Comparison of ENCODE assay signal across 17 mouse cellular contexts in genomic region chr8:111445960-111446660, GRCm38 (mm10). TPM values are rescaled to one million over a fixed set of nuclear protein-coding genes. Genes with fewer than 3 reads are reported as not detected.
DNase-seq lines count a peak whose midpoint lies in the region; ATAC-seq and TF ChIP-seq lines count a peak whose summit lies in the region.
"Had no signal": no experiment of that assay in that cellular context is flagged by ENCODE, and none has a peak within 500 bp of the region (broad histone marks: within the 10 kb centered on the region; RNA-seq: fewer than 3 reads in every experiment).

No protein-coding gene starts in this region.

- no peak for DNase-seq in G1E (ENCODE audit: low spot score)
- no peak for DNase-seq in liver, embryonic 13.5 days
- no peak for DNase-seq in midbrain, embryonic 11.5 days (ENCODE audit: low spot score, missing footprints)
- DNase-seq in left cerebral cortex, adult 8-10 months (ENCODE audit: low spot score in 2 of 2) = no peak
- DNase-seq in urinary bladder, adult 2 months (ENCODE audit: low spot score) = no peak
- DNase-seq in layer of hippocampus, postnatal 36 days = no peak
- DNase-seq: adrenal gland, postnatal 36 days; cerebellum, adult 2 months; gastrocnemius, postnatal 25 days; kidney, adult 11 months; layer of hippocampus, adult 9-11 months; right cerebral cortex, postnatal 25 days had no signal

- H3K36me3 ChIP-seq in E14TG2a.4 (ENCODE audit: insufficient read depth, low read length) (peaks cover 27% of the 10 kb centered on the region), G1E (replicated peaks) (peaks cover 22% of the 10 kb centered on the region)
- peaks cover 15% of the 10 kb centered on the region for H3K36me3 ChIP-seq in heart, embryonic 14.5 days (ENCODE audit: control insufficient read depth, insufficient read depth, low read length)
- peaks cover 7% of the 10 kb centered on the region; the same call in 1 of the 2 replicates for H3K36me3 ChIP-seq in liver, embryonic 13.5 days
- H3K36me3 ChIP-seq in midbrain, embryonic 11.5 days (ENCODE audit: control insufficient read depth, insufficient read depth, low read length) = no peaks in the 10 kb centered on the region

- H3K9me3 ChIP-seq in E14TG2a.4 (ENCODE audit: low read length) = no peaks in the 10 kb centered on the region
- no peaks in the 10 kb centered on the region for H3K9me3 ChIP-seq in G1E (replicated peaks)
- no peaks in the 10 kb centered on the region for H3K9me3 ChIP-seq in heart, embryonic 14.5 days (ENCODE audit: control insufficient read depth, low read length)
- H3K9me3 ChIP-seq in liver, embryonic 13.5 days (replicated peaks) = no peaks in the 10 kb centered on the region
- H3K9me3 ChIP-seq in midbrain, embryonic 11.5 days (ENCODE audit: control insufficient read depth, low read length) = no peaks in the 10 kb centered on the region
- H3K9me3 ChIP-seq: embryonic facial prominence, embryonic 10.5 days; midbrain, embryonic 10.5 days had no signal

- no peak for TF ChIP-seq CTCF in E14TG2a.4 (conservative IDR thresholded peaks at IDR 0.05; ENCODE audit: low read length)
- TF ChIP-seq CTCF in G1E (IDR thresholded peaks at IDR 0.05; ENCODE audit: low read depth, low read length) = no peak

- ATAC-seq in G1E (ENCODE audit: extremely low read depth, insufficient number of reproducible peaks, low FRiP score, poor library complexity, severe bottlenecking) = no peak
- ATAC-seq in heart, embryonic 14.5 days (ENCODE audit: insufficient number of reproducible peaks, insufficient read depth, low FRiP score, low read depth) = peak; percentile 49; the same call in 1 of the 2 replicates
- peak; percentile 35; the same call in 1 of the 2 replicates for ATAC-seq in liver, embryonic 13.5 days (ENCODE audit: low read depth)
- no peak for ATAC-seq in midbrain, embryonic 11.5 days (ENCODE audit: low FRiP score)
- ATAC-seq: Patski had no signal

- H3K27ac ChIP-seq in heart, embryonic 14.5 days (replicated peaks in 1 of 2; ENCODE audit: control insufficient read depth in 1 of 2, insufficient read depth in 1 of 2, low read depth in 2 of 2, low read length in 2 of 2) = peak overlapping the region; percentile 62 to 71
- H3K27ac ChIP-seq in liver, embryonic 13.5 days = 0 out of 2 replicates have a peak overlapping the region, but pooled peaks have one; percentile 25
- no peak overlapping the region for H3K27ac ChIP-seq in midbrain, embryonic 11.5 days (ENCODE audit: low read depth, low read length)
- H3K27ac ChIP-seq: embryonic facial prominence, embryonic 10.5 days; midbrain, embryonic 10.5 days had no signal

- H3K4me3 ChIP-seq in E14TG2a.4 (replicated peaks; ENCODE audit: low read length) = peak overlapping the region; percentile 57
- peak overlapping the region; percentile 54; the same call in 1 of the 2 replicates for H3K4me3 ChIP-seq in G1E (ENCODE audit: low read depth, low read length)
- no peak overlapping the region for H3K4me3 ChIP-seq in heart, embryonic 14.5 days (ENCODE audit: control insufficient read depth in 1 of 2, insufficient read depth in 1 of 2, low read depth in 1 of 2, low read length in 2 of 2)
- H3K4me3 ChIP-seq in liver, embryonic 13.5 days (replicated peaks) = no peak overlapping the region
- H3K4me3 ChIP-seq in midbrain, embryonic 11.5 days (ENCODE audit: low read depth, low read length) = no peak overlapping the region
- H3K4me3 ChIP-seq: embryonic facial prominence, embryonic 10.5 days; midbrain, embryonic 10.5 days had no signal

- H3K9ac ChIP-seq in heart, embryonic 14.5 days (ENCODE audit: low read length) = no peak overlapping the region
- H3K9ac ChIP-seq in liver, embryonic 13.5 days = no peak overlapping the region
- H3K9ac ChIP-seq in midbrain, embryonic 11.5 days (ENCODE audit: low read length) = no peak overlapping the region

- H3K4me1 ChIP-seq in E14TG2a.4 (replicated peaks; ENCODE audit: low read depth, low read length) (peaks cover 10% of the 10 kb centered on the region), G1E (ENCODE audit: insufficient read depth, low read depth, low read length) (peaks cover 19% of the 10 kb centered on the region)
- H3K4me1 ChIP-seq in heart, embryonic 14.5 days (ENCODE audit: control insufficient read depth in 2 of 2, insufficient read depth in 2 of 2, low read length in 2 of 2) = peaks cover 14 to 25% of the 10 kb centered on the region in 2 experiments
- H3K4me1 ChIP-seq in liver, embryonic 13.5 days (replicated peaks) = peaks cover 20% of the 10 kb centered on the region
- no peaks in the 10 kb centered on the region for H3K4me1 ChIP-seq in midbrain, embryonic 11.5 days (ENCODE audit: control insufficient read depth, insufficient read depth, low read length)
- H3K4me1 ChIP-seq: midbrain, embryonic 10.5 days had no signal

- WGBS in heart, embryonic 14.5 days = 25% methylated on average over 4 of the region's 4 CpGs
- WGBS in liver, embryonic 13.5 days (ENCODE audit: insufficient replicate concordance) = 44% methylated on average over 4 of the region's 4 CpGs
- WGBS in midbrain, embryonic 11.5 days = 75% methylated on average over 4 of the region's 4 CpGs

- H3K27me3 ChIP-seq in E14TG2a.4 (ENCODE audit: insufficient read depth, low read length) = no peaks in the 10 kb centered on the region
- peaks cover 7% of the 10 kb centered on the region; the same call in 1 of the 2 replicates for H3K27me3 ChIP-seq in G1E (ENCODE audit: insufficient read depth, low read length)
- no peaks in the 10 kb centered on the region for H3K27me3 ChIP-seq in heart, embryonic 14.5 days (ENCODE audit: control insufficient read depth, insufficient read depth, low read length)
- 0 out of 2 replicates have a peak, but pooled peaks cover 2% of the 10 kb centered on the region for H3K27me3 ChIP-seq in liver, embryonic 13.5 days
- no peaks in the 10 kb centered on the region for H3K27me3 ChIP-seq in midbrain, embryonic 11.5 days (ENCODE audit: control insufficient read depth, insufficient read depth, low read length)
- H3K27me3 ChIP-seq: Patski had no signal

- no peak overlapping the region for H3K4me2 ChIP-seq in heart, embryonic 14.5 days (ENCODE audit: low read length)
- H3K4me2 ChIP-seq in liver, embryonic 13.5 days = peak overlapping the region; percentile 15
- H3K4me2 ChIP-seq in midbrain, embryonic 11.5 days = no peak overlapping the region

RNA-seq across cellular contexts. Expression of gene Fa2h, which starts 52.5 kb away (rescaled TPM):
- not detected in 2 replicates for total RNA-seq in G1E (2014; fragmentation: Nextera tagmentation)
- total RNA-seq in G1E (2017) = 0.06 and 0.11 TPM in 2 replicates
- polyA plus RNA-seq in G1E (2012) = not detected in 2 replicates
- polyA plus RNA-seq in heart, embryonic 14.5 days (2014; fragmentation: Nextera tagmentation; extraction: Ambion mirVana) = not detected in 2 replicates
- not detected in 2 replicates for polyA plus RNA-seq in liver, embryonic 13.5 days (2015; fragmentation: Nextera tagmentation; extraction: Ambion mirVana)
- polyA plus RNA-seq in midbrain, embryonic 11.5 days (2014; fragmentation: Nextera tagmentation; extraction: Ambion mirVana) = not detected in 2 replicates
- 10 to 100 TPM; 23.8 to 26.2 (median 24.8) TPM for total RNA-seq in left cerebral cortex, adult 8-10 months (2022)
- 38.4 and 47.1 TPM in 2 replicates for polyA plus RNA-seq in urinary bladder, adult 2 months (2012; rRNA removed)
- 10 to 100 TPM; 35.2 to 35.9 TPM for total RNA-seq in layer of hippocampus, postnatal 36 days (2021)
- polyA plus RNA-seq: embryonic facial prominence, embryonic 10.5 days had no signal

Comparison
In these comparisons a context has a peak if more than half of its experiments do, and no peak if none do; other contexts are left out.
1. H3K4me3 ChIP-seq: peak in E14TG2a.4 (single experiment) and G1E (single experiment); none in heart, embryonic 14.5 days (0 of 2), liver, embryonic 13.5 days (single experiment) and midbrain, embryonic 11.5 days (single experiment).
2. ATAC-seq: peak in heart, embryonic 14.5 days (single experiment) and liver, embryonic 13.5 days (single experiment); none in G1E (single experiment) and midbrain, embryonic 11.5 days (single experiment).
3. RNA of gene Fa2h, which starts 52.5 kb away (polyA plus RNA-seq): 38.4 to 47.1 TPM in urinary bladder, adult 2 months; not detected in heart, embryonic 14.5 days, not detected in liver, embryonic 13.5 days, not detected in G1E and not detected in midbrain, embryonic 11.5 days; every median in the first group is over 10 times any median in the second.